Mouse (Mus musculus) midbrain, postnatal 0 days (tissue): ENCODE results near the gene 1700092M07Rik. TPM values are rescaled to one million over a fixed set of nuclear protein-coding genes. Genes with fewer than 3 reads are reported as not detected.

Experiments
- ATAC-seq: fragments of 200-750 bp; cut with Nextera tagmentation; 2 replicates; pipeline ENCODE4 v1.8.0; 2017; ENCODE audit warnings: moderate number of reproducible peaks, mild to moderate bottlenecking, moderate TSS enrichment, moderate library complexity; ENCODE audit not compliant: low FRiP score
- DNase-seq: peaks from one replicate; pipeline ENCODE4 v3.0.0-alpha.2; 2015; ENCODE audit warnings: low spot score
- H3K27ac ChIP-seq: fragments of 300-500 bp; sonication (generic); 2 replicates; pipeline ENCODE4 v1.5.1; 2014; ENCODE audit warnings: low read depth, mild to moderate bottlenecking, low read length, mixed read lengths
- H3K27me3 ChIP-seq: fragments of 300-500 bp; sonication (generic); 2 replicates; pipeline ENCODE4 v1.6.1; 2014; ENCODE audit warnings: low read length, control low read depth, mixed read lengths; ENCODE audit not compliant: insufficient read depth
- H3K36me3 ChIP-seq: fragments of 300-500 bp; sonication (generic); 2 replicates; pipeline ENCODE4 v1.6.1; 2014; ENCODE audit warnings: low read length, control low read depth, mixed read lengths; ENCODE audit not compliant: insufficient read depth
- H3K4me1 ChIP-seq: fragments of 300-500 bp; sonication (generic); 2 replicates; pipeline ENCODE4 v1.6.1; 2014; ENCODE audit warnings: mild to moderate bottlenecking, control low read depth, antibody characterized with exemption, low read length, mixed read lengths; ENCODE audit not compliant: insufficient read depth
- H3K4me2 ChIP-seq: fragments of 300-500 bp; sonication (generic); 2 replicates; pipeline ENCODE4 v1.6.1; 2014; ENCODE audit warnings: low read depth, mild to moderate bottlenecking, low read length, mixed read lengths; ENCODE audit not compliant: poor library complexity, severe bottlenecking
- H3K4me3 ChIP-seq: fragments of 300-500 bp; sonication (generic); 2 replicates; pipeline ENCODE4 v1.5.1; 2014; ENCODE audit warnings: low read depth, mild to moderate bottlenecking, low read length, moderate library complexity
- H3K9ac ChIP-seq: fragments of 300-500 bp; sonication (generic); replicated peaks from 2 replicates; pipeline ENCODE4 v1.6.1; 2014; ENCODE audit warnings: mild to moderate bottlenecking, low read length, moderate library complexity, mixed read lengths; ENCODE audit not compliant: poor library complexity, severe bottlenecking
- H3K9me3 ChIP-seq: fragments of 300-500 bp; sonication (generic); 2 replicates; pipeline ENCODE4 v1.6.1; 2016; ENCODE audit warnings: low read length, control low read depth
- CTCF ChIP-seq: IDR thresholded peaks from 2 replicates; pipeline ENCODE4 v1.5.1; 2016; ENCODE audit warnings: antibody characterized with exemption, mild to moderate bottlenecking
- WGBS: fragments of 180-500 bp; shearing (Covaris S2); extraction: QIAGEN DNeasy Blood & Tissue Kit; methylation state at CpG from one replicate; pipeline ENCODE4 v1.1.7; 2014; 5-methylcytosine and 5-hydroxymethylcytosine counted together
- polyA plus RNA-seq: library from polyadenylated mRNA; unstranded; fragments of >200 nt; fragmentation: Nextera tagmentation; extraction: Ambion mirVana; gene quantifications from 2 replicates; pipeline ENCODE4 v1.2.1, GENCODE M21; 2015
- total RNA-seq: library from RNA; depleted of rRNA; stranded (reverse); fragments of >200 nt; gene quantifications from 2 replicates; pipeline ENCODE4 v1.2.3, GENCODE M21; 2014

Gene 1700092M07Rik
- total and polyA plus RNA-seq, 2 experiments from 2014 or later, result 0.64 TPM; not detected in 1

GRCm38 (mm10) chr19:8734334-8734733, 6.2 kb upstream of the 1700092M07Rik start:
- 65% methylated on average over 3 of the region's 3 CpGs for WGBS
- no peak overlapping the region for H3K4me3 ChIP-seq
- H3K9me3 ChIP-seq, result no peaks in the 10 kb centered on the region
- H3K27ac ChIP-seq, result no peak overlapping the region
- no peak for TF ChIP-seq CTCF
- H3K36me3 ChIP-seq, result peaks cover 13% of the 10 kb centered on the region
- DNase-seq (no peak), ATAC-seq (no peak)
- no peaks in the 10 kb centered on the region for H3K4me1 ChIP-seq
- H3K27me3 ChIP-seq, result no peaks in the 10 kb centered on the region
- H3K9ac ChIP-seq, result no peak overlapping the region
- no peak overlapping the region for H3K4me2 ChIP-seq

GRCm38 (mm10) chr19:8735389-8736159, 4.9 kb upstream of the 1700092M07Rik start, which contains the start of gene Wdr74:
TSS of gene Wdr74 (plus strand) at chr19:8735827.
- Histone ChIP-seq H3K4me2 (peak within 1 kb of the TSS; percentile 92), H3K4me3 (peak within 1 kb of the TSS; percentile 85), H3K4me1 (no peaks in the 10 kb centered on the region; the same call in 1 of the 2 replicates), H3K9ac (peak within 1 kb of the TSS; percentile 75), H3K27me3 (no peaks in the 10 kb centered on the region), H3K36me3 (peaks cover 21% of the 10 kb centered on the region), H3K27ac (peak within 1 kb of the TSS; percentile 75), H3K9me3 (no peaks in the 10 kb centered on the region)
- under 1% methylated on average over 32 of the region's 32 CpGs for WGBS
- ATAC-seq (peak; percentile 93), DNase-seq (peak; percentile 96)
- TF ChIP-seq CTCF, result no peak

GRCm38 (mm10) chr19:8736160-8736467, 4.4 kb upstream of the 1700092M07Rik start:
- H3K27ac ChIP-seq, result peak overlapping the region; percentile 75
- 3% methylated on average over 11 of the region's 11 CpGs for WGBS
- ATAC-seq, result peak; percentile 36; the same call in 1 of the 2 replicates

GRCm38 (mm10) chr19:8738911-8739310, 1.6 kb upstream of the 1700092M07Rik start:
- 93% methylated on average over 7 of the region's 7 CpGs for WGBS

More at GRCm38 (mm10) chr19:8736160-8736467, 4.4 kb upstream of the 1700092M07Rik start:
- Histone ChIP-seq H3K9me3 (no peaks in the 10 kb centered on the region), H3K36me3 (peaks cover 21% of the 10 kb centered on the region), H3K9ac (peak overlapping the region; percentile 75), H3K4me2 (peak overlapping the region; percentile 92), H3K4me1 (no peaks in the 10 kb centered on the region; the same call in 1 of the 2 replicates), H3K27me3 (no peaks in the 10 kb centered on the region), H3K4me3 (peak overlapping the region; percentile 85)
- no peak for DNase-seq
- TF ChIP-seq CTCF, result no peak

GRCm38 (mm10) chr19:8739646-8740045, 872 bp upstream of the 1700092M07Rik start:
- 98% methylated on average over 6 of the region's 6 CpGs for WGBS
- H3K4me1 ChIP-seq, result peaks cover 10% of the 10 kb centered on the region; the same call in 1 of the 2 replicates
- no peak overlapping the region for H3K4me2 ChIP-seq
- H3K27ac ChIP-seq, result no peak overlapping the region
- no peak overlapping the region for H3K4me3 ChIP-seq
- H3K9ac ChIP-seq, result no peak overlapping the region
- no peaks in the 10 kb centered on the region for H3K27me3 ChIP-seq
- TF ChIP-seq CTCF, result no peak
- DNase-seq (no peak), ATAC-seq (no peak)
- peaks cover 26% of the 10 kb centered on the region for H3K36me3 ChIP-seq
- no peaks in the 10 kb centered on the region for H3K9me3 ChIP-seq

More at GRCm38 (mm10) chr19:8738911-8739310, 1.6 kb upstream of the 1700092M07Rik start:
- DNase-seq (no peak), ATAC-seq (no peak)
- H3K27ac ChIP-seq, result no peak overlapping the region
- H3K4me3 ChIP-seq, result no peak overlapping the region
- no peaks in the 10 kb centered on the region for H3K27me3 ChIP-seq
- H3K4me1 ChIP-seq, result peaks cover 10% of the 10 kb centered on the region; the same call in 1 of the 2 replicates
- H3K36me3 ChIP-seq, result peaks cover 26% of the 10 kb centered on the region
- H3K9me3 ChIP-seq, result no peaks in the 10 kb centered on the region
- TF ChIP-seq CTCF, result no peak
- no peak overlapping the region for H3K4me2 ChIP-seq
- no peak overlapping the region for H3K9ac ChIP-seq

GRCm38 (mm10) chr19:8741243-8741869, 838 bp downstream of the 1700092M07Rik start, which contains the start of gene Stx5a:
TSS of gene Stx5a (plus strand) at chr19:8741413.
- Histone ChIP-seq H3K27ac (peak within 1 kb of the TSS; percentile 95), H3K4me1 (peaks cover 10% of the 10 kb centered on the region; the same call in 1 of the 2 replicates), H3K9ac (peak within 1 kb of the TSS; percentile 86), H3K36me3 (peaks cover 32% of the 10 kb centered on the region), H3K4me3 (peak within 1 kb of the TSS; percentile 85), H3K4me2 (peak within 1 kb of the TSS; percentile 97), H3K27me3 (no peaks in the 10 kb centered on the region), H3K9me3 (no peaks in the 10 kb centered on the region)
- ATAC-seq (peak; percentile 97), DNase-seq (peak; percentile 99)
- TF ChIP-seq CTCF, result peak; percentile 30
- WGBS, result under 1% methylated on average over 36 of the region's 36 CpGs
